Mouse (Mus musculus): Measurements from ENCODE around the gene Sox10.

DNA sequence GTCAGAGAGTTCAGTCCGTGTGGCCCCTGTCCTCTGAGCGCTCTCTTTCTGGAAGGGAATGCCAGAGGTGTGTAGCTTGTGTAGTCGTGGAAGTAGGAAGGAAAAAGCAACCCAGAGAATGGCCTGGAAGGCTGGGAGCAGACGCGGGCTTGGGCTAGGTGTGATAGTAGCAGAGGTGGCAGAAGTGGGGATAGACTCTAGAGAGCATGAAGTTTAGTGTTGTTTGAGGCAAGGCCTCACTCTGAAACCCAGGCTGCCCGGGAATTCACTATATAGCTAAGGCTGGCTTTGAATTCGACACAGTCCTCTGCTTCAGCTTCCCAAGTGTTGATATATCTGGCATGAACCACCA lies 23.5 kb downstream of the Sox10 start:
- TF ChIP-seq CTCF (IDR thresholded peaks at IDR 0.05; ENCODE audit: borderline replicate concordance, insufficient read depth, low read length) (no peak), POLR2A (IDR thresholded peaks at IDR 0.05; ENCODE audit: low read depth, low read length) (no peak)
